Mouse (Mus musculus): ENCODE data around the gene Bcat1. TPM values are rescaled to one million over a fixed set of nuclear protein-coding genes. Genes with fewer than 3 reads are reported as not detected.

Bcat1 gene
- polyA plus RNA-seq, 1 experiment from 2014 or later: 116 TPM

DNA sequence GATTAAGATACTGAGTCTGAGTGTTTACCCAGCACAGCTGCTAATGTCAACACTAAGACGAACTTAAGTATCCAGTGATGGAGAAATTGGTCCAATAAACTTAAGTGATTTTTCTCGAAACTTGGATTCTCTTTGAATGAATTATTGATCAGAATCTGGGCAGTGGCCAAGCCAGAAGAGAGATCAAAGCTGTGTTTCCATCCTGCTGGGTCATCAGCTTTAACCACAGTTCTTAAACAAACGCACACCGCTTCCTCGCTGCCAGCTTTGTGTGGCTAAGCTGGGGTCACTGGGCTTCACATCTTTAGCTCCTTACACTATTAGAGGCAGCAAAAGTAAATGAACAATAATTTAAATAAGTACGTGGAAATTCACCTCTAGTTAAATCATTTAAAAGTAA lies 108.4 kb downstream of the Bcat1 start:
- H3K9me3 ChIP-seq (ENCODE audit: control insufficient read depth, low read length): no peaks in the 10 kb centered on the region
- no peak for DNase-seq (ENCODE audit: low spot score)
- H3K27ac ChIP-seq (ENCODE audit: low read depth, low read length): no peak overlapping the region
- no peaks in the 10 kb centered on the region for H3K4me1 ChIP-seq (replicated peaks; ENCODE audit: control insufficient read depth, insufficient read depth, low read length)
- H3K4me3 ChIP-seq (ENCODE audit: low read depth, low read length): no peak overlapping the region
- 66% methylated on average over 6 of the region's 6 CpGs for WGBS
- H3K27me3 ChIP-seq (ENCODE audit: control insufficient read depth, insufficient read depth, low read length): no peaks in the 10 kb centered on the region
- H3K9ac ChIP-seq (ENCODE audit: low read depth, low read length): no peak overlapping the region
- H3K36me3 ChIP-seq (ENCODE audit: control insufficient read depth, insufficient read depth, low read length): no peaks in the 10 kb centered on the region
- no peak for ATAC-seq (ENCODE audit: low FRiP score)
- no peak overlapping the region for H3K4me2 ChIP-seq (replicated peaks; ENCODE audit: low read depth, low read length)

DNA sequence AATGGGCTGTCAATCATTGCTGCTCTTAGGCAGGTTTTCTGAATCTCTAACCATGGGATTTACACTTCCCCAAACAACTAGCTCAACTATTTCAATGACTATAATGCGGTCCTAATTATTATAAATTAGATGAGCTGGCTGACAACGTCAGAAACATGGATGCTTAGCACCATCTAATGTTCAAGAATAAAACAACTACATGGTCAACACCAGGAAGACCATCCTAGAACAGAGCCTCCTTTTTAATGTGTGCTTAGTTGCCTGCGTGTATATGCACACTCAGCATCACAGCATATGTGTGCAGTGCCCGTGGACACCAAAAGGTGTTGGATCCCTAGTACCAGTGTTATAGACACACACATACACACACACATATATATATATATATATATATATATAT lies 111.8 kb downstream of the Bcat1 start:
- Histone ChIP-seq H3K4me2 (replicated peaks; ENCODE audit: low read depth, low read length) (no peak overlapping the region), H3K4me3 (ENCODE audit: low read depth, low read length) (no peak overlapping the region), H3K36me3 (ENCODE audit: control insufficient read depth, insufficient read depth, low read length) (no peaks in the 10 kb centered on the region), H3K27ac (ENCODE audit: low read depth, low read length) (no peak overlapping the region), H3K4me1 (replicated peaks; ENCODE audit: control insufficient read depth, insufficient read depth, low read length) (no peaks in the 10 kb centered on the region), H3K9me3 (ENCODE audit: control insufficient read depth, low read length) (no peaks in the 10 kb centered on the region), H3K9ac (ENCODE audit: low read depth, low read length) (no peak overlapping the region), H3K27me3 (ENCODE audit: control insufficient read depth, insufficient read depth, low read length) (no peaks in the 10 kb centered on the region)
- WGBS: 86% methylated on average over 4 of the region's 4 CpGs
- ATAC-seq (ENCODE audit: low FRiP score): no peak
- DNase-seq (ENCODE audit: low spot score): no peak

DNA sequence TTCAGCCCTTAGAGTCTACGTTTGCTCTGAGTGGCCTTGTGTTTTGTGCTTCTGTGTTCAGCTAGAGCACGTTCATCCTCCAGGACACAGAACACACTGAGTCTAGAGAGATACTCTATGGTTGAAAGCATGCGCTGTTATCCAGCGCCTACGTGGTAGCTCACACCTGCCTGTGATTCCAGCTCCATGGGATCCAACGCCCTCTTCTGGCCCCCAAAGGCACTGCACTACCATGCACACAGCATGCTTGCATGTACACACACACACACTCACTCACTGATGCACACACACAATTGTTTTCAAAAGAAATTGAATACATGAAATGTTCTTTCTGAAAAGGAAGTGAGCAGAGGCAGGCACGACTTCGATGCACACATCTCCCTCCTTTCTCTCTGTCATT lies 112.8 kb downstream of the Bcat1 start:
- Histone ChIP-seq H3K27ac (ENCODE audit: low read depth, low read length) (no peak overlapping the region), H3K4me1 (replicated peaks; ENCODE audit: control insufficient read depth, insufficient read depth, low read length) (no peaks in the 10 kb centered on the region), H3K36me3 (ENCODE audit: control insufficient read depth, insufficient read depth, low read length) (no peaks in the 10 kb centered on the region), H3K4me3 (ENCODE audit: low read depth, low read length) (no peak overlapping the region), H3K4me2 (replicated peaks; ENCODE audit: low read depth, low read length) (no peak overlapping the region), H3K27me3 (ENCODE audit: control insufficient read depth, insufficient read depth, low read length) (no peaks in the 10 kb centered on the region), H3K9ac (ENCODE audit: low read depth, low read length) (no peak overlapping the region), H3K9me3 (ENCODE audit: control insufficient read depth, low read length) (no peaks in the 10 kb centered on the region)
- ATAC-seq (ENCODE audit: low FRiP score): no peak
- WGBS: 81% methylated on average over 8 of the region's 8 CpGs
- no peak for DNase-seq (ENCODE audit: low spot score)

DNA sequence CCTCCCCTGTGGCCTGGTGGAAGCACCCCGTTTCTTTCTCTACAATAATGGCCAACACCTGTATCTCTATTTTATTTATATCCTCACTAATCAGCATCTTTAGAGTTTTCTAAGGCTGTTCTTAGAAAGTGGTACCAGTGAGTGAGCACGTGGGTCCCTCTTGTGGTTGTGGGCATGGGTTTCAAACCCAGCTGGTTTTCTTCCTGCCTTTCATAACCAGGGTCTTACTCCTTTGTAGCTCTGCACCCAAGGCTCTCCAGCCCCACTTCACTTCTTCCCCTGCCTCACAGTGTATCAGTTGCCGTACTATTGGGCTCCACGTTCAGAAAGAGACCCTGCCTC lies 114.0 kb downstream of the Bcat1 start:
- Histone ChIP-seq H3K9me3 (ENCODE audit: control insufficient read depth, low read length) (no peaks in the 10 kb centered on the region), H3K27ac (ENCODE audit: low read depth, low read length) (no peak overlapping the region), H3K9ac (ENCODE audit: low read depth, low read length) (no peak overlapping the region), H3K27me3 (ENCODE audit: control insufficient read depth, insufficient read depth, low read length) (no peaks in the 10 kb centered on the region), H3K36me3 (ENCODE audit: control insufficient read depth, insufficient read depth, low read length) (no peaks in the 10 kb centered on the region), H3K4me2 (replicated peaks; ENCODE audit: low read depth, low read length) (no peak overlapping the region), H3K4me3 (ENCODE audit: low read depth, low read length) (no peak overlapping the region), H3K4me1 (replicated peaks; ENCODE audit: control insufficient read depth, insufficient read depth, low read length) (no peaks in the 10 kb centered on the region)
- no peak for ATAC-seq (ENCODE audit: low FRiP score)
- no peak for DNase-seq (ENCODE audit: low spot score)
- WGBS: 68% methylated on average over 4 of the region's 4 CpGs

DNA sequence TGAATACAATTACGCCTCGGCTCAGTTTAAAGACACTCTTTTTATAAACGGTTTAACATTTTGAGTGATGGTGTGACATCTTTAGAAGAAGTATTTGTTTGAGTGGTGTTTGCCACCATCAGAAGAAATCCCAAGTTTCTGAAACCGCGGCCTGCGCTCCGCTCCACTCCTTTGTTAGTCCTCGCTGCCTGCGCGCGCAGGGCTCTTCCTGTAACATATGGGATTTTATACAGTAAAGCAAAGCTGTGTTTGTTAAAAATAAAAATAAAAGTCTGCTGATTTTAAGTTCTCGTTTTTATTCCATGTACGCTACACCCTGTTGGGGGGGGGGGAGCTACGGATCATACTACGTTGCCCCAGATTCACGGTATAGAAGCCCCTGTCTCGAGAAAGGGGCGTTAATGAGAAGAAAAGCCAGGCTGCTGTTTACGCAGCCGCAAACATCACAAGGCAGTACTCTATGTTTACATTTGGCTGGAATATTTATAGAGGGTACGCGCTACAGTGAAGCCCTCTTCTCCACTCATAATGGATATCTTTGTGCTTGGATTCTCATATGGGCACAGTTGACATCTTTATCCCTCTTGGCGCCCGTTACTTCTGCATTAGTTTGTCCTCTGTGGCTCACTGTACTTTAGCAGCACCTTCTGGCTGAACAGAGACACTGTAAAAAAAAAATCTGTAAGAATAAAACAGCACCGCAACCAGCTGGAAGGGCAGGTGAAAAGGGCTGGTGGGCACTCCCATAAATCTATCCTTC lies 114.6 kb downstream of the Bcat1 start:
- no peak for DNase-seq (ENCODE audit: low spot score)
- no peak overlapping the region for H3K4me2 ChIP-seq (replicated peaks; ENCODE audit: low read depth, low read length)
- no peaks in the 10 kb centered on the region for H3K4me1 ChIP-seq (replicated peaks; ENCODE audit: control insufficient read depth, insufficient read depth, low read length)
- no peaks in the 10 kb centered on the region for H3K36me3 ChIP-seq (ENCODE audit: control insufficient read depth, insufficient read depth, low read length)
- H3K9me3 ChIP-seq (ENCODE audit: control insufficient read depth, low read length): no peaks in the 10 kb centered on the region
- no peak overlapping the region for H3K9ac ChIP-seq (ENCODE audit: low read depth, low read length)
- no peak overlapping the region for H3K27ac ChIP-seq (ENCODE audit: low read depth, low read length)
- no peak for ATAC-seq (ENCODE audit: low FRiP score)
- H3K4me3 ChIP-seq (ENCODE audit: low read depth, low read length): no peak overlapping the region
- no peaks in the 10 kb centered on the region for H3K27me3 ChIP-seq (ENCODE audit: control insufficient read depth, insufficient read depth, low read length)
- WGBS: 86% methylated on average over 25 of the region's 25 CpGs

DNA sequence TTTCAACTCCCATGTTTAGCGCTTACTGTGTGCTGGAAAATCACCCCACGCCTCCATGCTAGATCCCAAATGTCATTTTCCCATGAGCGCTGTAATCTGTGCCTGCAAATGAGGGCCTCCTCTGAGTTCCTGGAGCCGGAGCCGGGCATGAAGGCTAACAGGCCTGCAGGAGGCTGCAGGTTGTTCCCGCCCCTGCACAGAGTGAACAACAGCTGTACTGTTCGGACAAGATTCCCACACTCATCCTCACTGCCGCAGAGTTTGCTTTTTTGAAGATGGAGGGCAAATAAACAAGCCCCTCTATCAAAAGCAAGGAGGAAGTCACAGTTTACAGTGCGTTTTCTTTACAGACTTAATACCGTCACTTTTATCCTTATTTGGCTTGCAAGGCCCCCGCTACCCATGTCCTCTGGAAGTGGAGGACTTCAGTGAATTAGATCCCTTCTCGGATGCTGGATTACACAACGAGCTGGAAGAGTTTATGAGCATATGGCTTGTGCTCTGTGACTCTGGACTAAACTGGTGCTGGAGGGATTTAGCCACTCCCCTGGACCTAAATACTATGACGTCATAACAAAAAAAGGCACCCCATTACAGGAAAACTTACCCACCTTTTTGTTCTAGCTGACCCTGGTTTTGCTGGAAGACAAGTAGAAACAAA lies 120.0 kb downstream of the Bcat1 start:
- Histone ChIP-seq H3K36me3 (ENCODE audit: control insufficient read depth, insufficient read depth, low read length) (no peaks in the 10 kb centered on the region), H3K4me1 (replicated peaks; ENCODE audit: control insufficient read depth, insufficient read depth, low read length) (no peaks in the 10 kb centered on the region), H3K4me2 (replicated peaks; ENCODE audit: low read depth, low read length) (no peak overlapping the region), H3K27me3 (ENCODE audit: control insufficient read depth, insufficient read depth, low read length) (no peaks in the 10 kb centered on the region), H3K9ac (ENCODE audit: low read depth, low read length) (no peak overlapping the region), H3K27ac (ENCODE audit: low read depth, low read length) (no peak overlapping the region), H3K4me3 (ENCODE audit: low read depth, low read length) (no peak overlapping the region), H3K9me3 (ENCODE audit: control insufficient read depth, low read length) (no peaks in the 10 kb centered on the region)
- no peak for DNase-seq (ENCODE audit: low spot score)
- no peak for ATAC-seq (ENCODE audit: low FRiP score)
- 73% methylated on average over 14 of the region's 14 CpGs for WGBS

DNA sequence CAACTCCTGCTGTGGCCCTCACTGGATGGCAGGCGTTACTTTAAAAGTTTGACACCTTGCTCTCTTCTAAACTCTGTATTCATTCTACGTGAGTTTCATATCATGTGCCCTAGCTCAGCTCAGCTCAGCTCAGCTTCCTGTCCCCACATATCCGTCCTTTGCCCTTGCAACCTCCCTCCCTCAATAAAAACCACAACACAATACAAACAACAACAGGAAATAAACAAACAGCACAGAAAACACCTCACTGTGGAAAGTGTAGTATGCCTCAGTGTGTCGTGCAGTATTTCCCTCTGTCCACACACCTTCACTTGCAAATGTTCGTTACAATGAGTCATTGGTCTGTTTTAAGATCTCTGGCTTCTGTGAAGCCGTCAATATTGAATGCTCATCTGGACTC lies 123.1 kb downstream of the Bcat1 start:
- no peak for DNase-seq (ENCODE audit: low spot score)
- no peak for ATAC-seq (ENCODE audit: low FRiP score)
- WGBS: 88% methylated on average over 6 of the region's 6 CpGs
- Histone ChIP-seq H3K27ac (ENCODE audit: low read depth, low read length) (no peak overlapping the region), H3K9ac (ENCODE audit: low read depth, low read length) (no peak overlapping the region), H3K9me3 (ENCODE audit: control insufficient read depth, low read length) (no peaks in the 10 kb centered on the region), H3K4me2 (replicated peaks; ENCODE audit: low read depth, low read length) (no peak overlapping the region), H3K36me3 (ENCODE audit: control insufficient read depth, insufficient read depth, low read length) (no peaks in the 10 kb centered on the region), H3K27me3 (ENCODE audit: control insufficient read depth, insufficient read depth, low read length) (no peaks in the 10 kb centered on the region), H3K4me3 (ENCODE audit: low read depth, low read length) (no peak overlapping the region), H3K4me1 (replicated peaks; ENCODE audit: control insufficient read depth, insufficient read depth, low read length) (no peaks in the 10 kb centered on the region)

DNA sequence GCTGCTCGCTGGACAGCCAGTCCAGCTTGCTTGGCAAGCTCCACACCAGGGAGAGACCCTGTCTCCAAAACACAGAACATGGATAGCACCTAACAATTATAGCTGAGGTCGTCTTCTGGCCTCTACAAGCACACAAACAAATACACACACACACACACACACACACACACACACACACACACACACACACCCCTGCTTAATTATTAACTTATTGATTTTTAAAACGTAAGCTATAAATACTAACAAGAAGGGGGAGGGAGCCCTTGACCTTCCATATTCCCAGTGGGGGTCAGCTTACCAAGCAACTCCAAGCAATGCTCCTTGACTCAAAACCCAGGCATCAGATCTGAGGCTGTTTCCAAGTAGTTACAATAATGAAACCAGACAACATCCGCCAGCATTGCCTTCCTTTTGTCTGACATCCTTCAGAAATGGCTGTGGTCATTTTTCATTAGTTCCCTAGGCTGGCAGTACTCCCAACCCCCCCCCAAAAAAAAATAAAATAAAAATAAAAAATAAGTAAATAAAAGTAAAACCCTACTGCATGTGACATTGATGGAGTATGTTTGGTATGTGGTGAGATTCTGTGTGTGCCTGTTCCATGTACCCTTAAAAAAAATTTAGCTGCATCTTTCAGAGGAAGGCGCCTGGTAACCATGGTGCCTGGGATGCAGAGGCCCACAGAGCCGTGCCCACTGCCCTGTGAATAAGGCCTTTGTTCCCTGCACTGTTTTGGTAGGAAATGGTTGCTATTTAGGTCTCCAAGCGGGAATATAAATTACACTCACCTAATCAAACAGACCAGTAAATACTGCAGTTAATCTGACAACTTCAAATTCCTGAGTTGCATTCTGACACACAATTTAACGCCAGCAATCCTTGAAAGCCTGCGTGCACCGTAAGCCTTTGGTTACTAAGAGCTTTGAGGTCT lies 131.3 kb downstream of the Bcat1 start:
- H3K9me3 ChIP-seq (ENCODE audit: control insufficient read depth, low read length): no peaks in the 10 kb centered on the region
- H3K36me3 ChIP-seq (ENCODE audit: control insufficient read depth, insufficient read depth, low read length): no peaks in the 10 kb centered on the region
- peaks cover 4% of the 10 kb centered on the region; the same call in 1 of the 2 replicates for H3K4me1 ChIP-seq (replicated peaks; ENCODE audit: control insufficient read depth, insufficient read depth, low read length)
- H3K27ac ChIP-seq (ENCODE audit: low read depth, low read length): peak overlapping the region; percentile 49
- ATAC-seq (ENCODE audit: low FRiP score): peak; percentile 89
- peak; percentile 71 for DNase-seq (ENCODE audit: low spot score)
- no peak overlapping the region for H3K4me2 ChIP-seq (replicated peaks; ENCODE audit: low read depth, low read length)
- WGBS: 38% methylated on average over 10 of the region's 10 CpGs
- H3K27me3 ChIP-seq (ENCODE audit: control insufficient read depth, insufficient read depth, low read length): no peaks in the 10 kb centered on the region
- H3K4me3 ChIP-seq (ENCODE audit: low read depth, low read length): no peak overlapping the region
- 0 out of 2 replicates have a peak overlapping the region, but pooled peaks have one; percentile 7 for H3K9ac ChIP-seq (ENCODE audit: low read depth, low read length)

Measured in hindbrain, embryonic 11.5 days (tissue).